Mouse (Mus musculus): Measurements from ENCODE around the gene C130032M10Rik. TPM values are rescaled to one million over a fixed set of nuclear protein-coding genes. Genes with fewer than 3 reads are reported as not detected.

Gene C130032M10Rik
- total and polyA plus RNA-seq, 3 experiments: not detected

- Histone ChIP-seq H3K79me2 (replicated peaks; ENCODE audit: control insufficient read depth, insufficient read depth, low read length) (no peaks in the 10 kb centered on the region), H3K4me1 (ENCODE audit: control insufficient read depth, insufficient read depth, low read length) (no peaks in the 10 kb centered on the region), H3K27me3 (ENCODE audit: control insufficient read depth, insufficient read depth, low read length) (no peaks in the 10 kb centered on the region), H3K4me3 (no peak overlapping the region), H3K36me3 (ENCODE audit: control insufficient read depth, insufficient read depth, low read length) (no peaks in the 10 kb centered on the region), H3K9ac (ENCODE audit: low read depth, low read length) (no peak overlapping the region), H3K27ac (no peak overlapping the region)
- intact Hi-C loops (cut with DNase I): no loop called here
- 79% methylated on average over 7 of the region's 7 CpGs for WGBS
- DNase-seq: no peak
- no peak for TF ChIP-seq CTCF (IDR thresholded peaks at IDR 0.05)
- TF ChIP-seq POLR2A (IDR thresholded peaks at IDR 0.05; ENCODE audit: insufficient read depth, low read depth, low read length): no peak
- no peak for TF ChIP-seq EP300 (IDR thresholded peaks at IDR 0.05; ENCODE audit: insufficient read depth, low read depth, low read length)
These were observed 23.6 kb downstream of the C130032M10Rik start for GRCm38 (mm10) chr9:114538996-114539563.

- no peaks in the 10 kb centered on the region for H3K27me3 ChIP-seq (ENCODE audit: control insufficient read depth, insufficient read depth, low read length)
- TF ChIP-seq EP300 (IDR thresholded peaks at IDR 0.05; ENCODE audit: insufficient read depth, low read depth, low read length): no peak
- no peak for TF ChIP-seq CTCF (IDR thresholded peaks at IDR 0.05)
- TF ChIP-seq POLR2A (IDR thresholded peaks at IDR 0.05; ENCODE audit: insufficient read depth, low read depth, low read length): no peak
- WGBS: 33% methylated on average over 1 of the region's 1 CpGs
- no peaks in the 10 kb centered on the region for H3K79me2 ChIP-seq (replicated peaks; ENCODE audit: control insufficient read depth, insufficient read depth, low read length)
- intact Hi-C loops (cut with DNase I): no loop called here
- no peaks in the 10 kb centered on the region for H3K36me3 ChIP-seq (ENCODE audit: control insufficient read depth, insufficient read depth, low read length)
- DNase-seq: peak; percentile 30 to 55
- no peak overlapping the region for H3K4me3 ChIP-seq
- H3K4me1 ChIP-seq (ENCODE audit: control insufficient read depth, insufficient read depth, low read length): no peaks in the 10 kb centered on the region
- no peak overlapping the region for H3K9ac ChIP-seq (ENCODE audit: low read depth, low read length)
- H3K27ac ChIP-seq: no peak overlapping the region
These were observed 25.8 kb downstream of the C130032M10Rik start for GRCm38 (mm10) chr9:114541279-114541741.

- no peak overlapping the region for H3K27ac ChIP-seq
- no peak overlapping the region for H3K9ac ChIP-seq (ENCODE audit: low read depth, low read length)
- no peaks in the 10 kb centered on the region for H3K79me2 ChIP-seq (replicated peaks; ENCODE audit: control insufficient read depth, insufficient read depth, low read length)
- H3K36me3 ChIP-seq (ENCODE audit: control insufficient read depth, insufficient read depth, low read length): no peaks in the 10 kb centered on the region
- no peaks in the 10 kb centered on the region for H3K4me1 ChIP-seq (ENCODE audit: control insufficient read depth, insufficient read depth, low read length)
- no peak overlapping the region for H3K4me3 ChIP-seq
- intact Hi-C loops (cut with DNase I): no loop called here
- H3K27me3 ChIP-seq (ENCODE audit: control insufficient read depth, insufficient read depth, low read length): no peaks in the 10 kb centered on the region
- WGBS: 74% methylated on average over 17 of the region's 17 CpGs
- TF ChIP-seq CTCF (IDR thresholded peaks at IDR 0.05): no peak
- TF ChIP-seq EP300 (IDR thresholded peaks at IDR 0.05; ENCODE audit: insufficient read depth, low read depth, low read length): no peak
- no peak for TF ChIP-seq POLR2A (IDR thresholded peaks at IDR 0.05; ENCODE audit: insufficient read depth, low read depth, low read length)
- DNase-seq: no peak
These were observed 28.6 kb downstream of the C130032M10Rik start for GRCm38 (mm10) chr9:114543882-114544753.

- Histone ChIP-seq H3K4me3 (no peak overlapping the region), H3K79me2 (replicated peaks; ENCODE audit: control insufficient read depth, insufficient read depth, low read length) (no peaks in the 10 kb centered on the region), H3K4me1 (ENCODE audit: control insufficient read depth, insufficient read depth, low read length) (no peaks in the 10 kb centered on the region), H3K27ac (no peak overlapping the region), H3K36me3 (ENCODE audit: control insufficient read depth, insufficient read depth, low read length) (no peaks in the 10 kb centered on the region), H3K9ac (ENCODE audit: low read depth, low read length) (no peak overlapping the region), H3K27me3 (ENCODE audit: control insufficient read depth, insufficient read depth, low read length) (no peaks in the 10 kb centered on the region)
- WGBS: 64% methylated on average over 9 of the region's 9 CpGs
- DNase-seq: no peak
- intact Hi-C loops (cut with DNase I): no loop called here
- TF ChIP-seq CTCF (IDR thresholded peaks at IDR 0.05) (no peak), EP300 (IDR thresholded peaks at IDR 0.05; ENCODE audit: insufficient read depth, low read depth, low read length) (no peak), POLR2A (IDR thresholded peaks at IDR 0.05; ENCODE audit: insufficient read depth, low read depth, low read length) (no peak)
These were observed 29.4 kb downstream of the C130032M10Rik start for GRCm38 (mm10) chr9:114544754-114545393.

GRCm38 (mm10) chr9:114546765-114547164, 31.3 kb downstream of the C130032M10Rik start:
- no peaks in the 10 kb centered on the region for H3K36me3 ChIP-seq (ENCODE audit: control insufficient read depth, insufficient read depth, low read length)
- no peaks in the 10 kb centered on the region for H3K4me1 ChIP-seq (ENCODE audit: control insufficient read depth, insufficient read depth, low read length)
- H3K79me2 ChIP-seq (replicated peaks; ENCODE audit: control insufficient read depth, insufficient read depth, low read length): no peaks in the 10 kb centered on the region
- no peak overlapping the region for H3K9ac ChIP-seq (ENCODE audit: low read depth, low read length)
- TF ChIP-seq EP300 (IDR thresholded peaks at IDR 0.05; ENCODE audit: insufficient read depth, low read depth, low read length) (no peak), CTCF (IDR thresholded peaks at IDR 0.05) (no peak), POLR2A (IDR thresholded peaks at IDR 0.05; ENCODE audit: insufficient read depth, low read depth, low read length) (no peak)
- H3K4me3 ChIP-seq: no peak overlapping the region
- WGBS: 46% methylated on average over 12 of the region's 12 CpGs
- DNase-seq: no peak
- intact Hi-C loops (cut with DNase I): no loop called here
- no peaks in the 10 kb centered on the region for H3K27me3 ChIP-seq (ENCODE audit: control insufficient read depth, insufficient read depth, low read length)
- H3K27ac ChIP-seq: no peak overlapping the region
